Mouse (Mus musculus) cerebellum, postnatal 4 days (tissue): ENCODE data around the gene Gata2.

ENCODE experiments used
- DNase-seq, 2 experiments: peaks; one replicate each; pipeline ENCODE4 v3.0.0; 2022; ENCODE audit warnings: low spot score in 2 of 2, mixed read lengths in 1 of 2

Gata2 gene

DNA sequence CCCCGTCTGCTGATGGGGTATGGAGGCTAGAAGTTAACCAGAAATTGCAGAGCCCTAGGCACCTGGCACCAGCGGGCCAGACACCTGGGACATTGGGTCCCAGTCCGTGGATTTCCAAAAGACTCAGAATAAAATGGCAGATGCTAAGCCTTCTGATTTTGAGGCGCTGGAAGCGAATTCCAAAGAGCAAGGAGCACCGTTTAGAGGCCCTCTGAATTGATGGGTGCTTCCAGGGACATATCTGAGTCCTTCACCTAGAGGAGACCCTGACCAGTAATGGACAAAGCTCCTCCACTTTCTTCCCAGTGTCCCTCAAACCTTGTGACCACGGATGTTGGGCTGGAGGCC lies 1.3 kb downstream of the Gata2 start:
- no peak for DNase-seq

- no peak for DNase-seq
Measured at GRCm38 (mm10) chr6:88196054-88196732, 2.5 kb downstream of the Gata2 start.

DNA sequence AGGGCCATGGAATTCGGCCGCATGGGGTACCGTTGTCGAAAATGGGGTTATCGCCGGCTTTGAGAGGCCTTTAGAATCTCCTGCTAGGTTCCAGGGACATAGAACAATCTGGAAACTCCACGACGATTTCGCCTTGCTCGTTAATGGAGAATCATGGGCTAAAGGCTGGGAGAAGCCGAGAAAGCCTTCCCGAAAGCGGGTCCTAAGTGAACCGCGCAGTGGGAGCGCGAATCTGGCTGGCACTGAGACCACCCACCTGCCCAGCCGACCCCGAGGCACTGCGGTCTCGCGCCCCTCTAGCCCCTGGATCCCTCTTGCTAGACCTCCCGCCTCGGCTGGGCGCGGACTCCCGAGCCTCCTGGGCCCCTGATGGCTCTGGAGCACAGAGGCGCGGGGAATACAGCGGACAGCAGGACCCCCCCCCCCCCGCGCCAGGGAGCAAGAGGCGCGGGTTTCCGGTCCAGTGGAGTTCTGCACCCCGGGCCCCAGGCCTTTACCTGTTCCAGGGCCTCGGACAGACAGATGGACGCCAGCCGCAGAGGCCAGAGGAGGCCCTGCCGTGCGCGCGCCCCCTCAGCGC lies 3.1 kb downstream of the Gata2 start:
- no peak for DNase-seq

- no peak for DNase-seq
Measured at GRCm38 (mm10) chr6:88197313-88198069, 3.8 kb downstream of the Gata2 start.

DNA sequence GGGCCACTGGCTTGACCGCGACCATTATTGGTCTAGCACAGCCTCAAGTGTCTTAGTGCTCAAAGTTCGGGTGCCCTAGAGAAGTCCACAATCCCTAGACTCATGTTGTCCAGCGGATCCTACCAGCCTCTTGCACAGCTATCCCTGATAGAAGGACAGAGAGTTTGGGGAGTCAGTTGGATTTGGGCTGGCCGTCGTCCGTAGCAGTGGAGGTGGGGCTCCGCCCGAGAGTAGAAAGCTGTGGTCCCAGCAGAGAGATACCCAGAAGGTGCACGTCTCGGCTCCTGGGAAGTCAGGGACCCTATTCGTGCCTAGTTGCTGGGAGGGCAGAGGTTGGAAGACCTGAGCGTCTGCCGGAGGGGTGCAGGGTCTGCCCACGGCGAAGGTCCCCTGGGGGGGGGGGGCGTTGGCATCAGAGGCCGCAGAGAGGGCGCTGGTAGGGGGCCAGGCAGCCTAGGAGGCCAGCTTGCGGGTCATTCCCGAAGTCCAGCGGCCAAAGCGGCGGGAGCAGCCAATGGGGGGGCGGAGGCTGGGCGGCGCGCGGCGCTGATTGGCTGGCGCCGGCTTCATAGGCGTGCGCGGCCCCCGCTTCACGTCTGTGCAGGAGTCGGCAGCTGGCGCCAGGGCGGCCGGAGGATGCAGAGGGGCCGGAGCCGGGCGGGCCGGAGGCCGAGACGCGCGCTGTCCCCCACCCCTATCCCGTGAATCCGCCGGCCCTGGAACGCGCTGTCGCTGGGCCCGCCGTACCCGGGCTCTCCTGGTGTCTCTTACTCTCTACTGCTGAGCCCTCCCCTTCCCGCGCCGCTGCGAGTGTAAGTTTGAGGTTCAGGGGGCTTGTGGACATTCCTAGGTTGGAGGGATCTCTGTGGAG lies 4.6 kb downstream of the Gata2 start:
- DNase-seq, result peak in 1 of 2 experiments; percentile 31

DNA sequence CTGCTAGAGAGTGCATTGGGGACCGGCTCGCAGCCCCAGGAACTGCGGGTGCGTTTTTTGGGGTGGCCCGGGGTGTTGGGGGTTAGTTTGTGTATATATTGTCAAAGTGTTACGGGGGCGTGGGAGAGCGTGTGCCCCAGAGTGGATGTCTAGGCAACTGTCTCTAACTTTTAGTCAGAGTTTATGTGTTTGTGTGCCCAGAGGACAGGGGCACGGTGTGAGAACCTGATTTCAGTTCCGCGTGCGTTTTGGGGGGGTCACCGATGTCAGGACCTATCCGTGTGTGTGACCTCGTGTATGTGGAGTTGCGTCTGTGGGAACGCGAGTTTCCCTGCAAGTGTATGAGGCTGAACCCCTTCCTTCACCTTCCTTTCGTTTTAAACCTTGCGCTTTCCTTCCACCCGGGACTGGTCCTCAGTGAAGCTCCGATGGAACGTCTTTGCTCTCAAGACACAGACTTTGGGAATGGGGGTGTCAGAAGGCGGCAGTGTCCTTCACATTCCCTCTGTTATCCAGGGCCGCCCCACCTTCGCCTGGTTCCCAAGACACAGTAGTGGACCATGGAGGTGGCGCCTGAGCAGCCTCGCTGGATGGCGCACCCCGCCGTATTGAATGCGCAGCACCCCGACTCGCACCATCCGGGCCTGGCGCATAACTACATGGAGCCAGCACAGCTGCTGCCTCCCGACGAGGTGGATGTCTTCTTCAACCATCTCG lies 5.5 kb downstream of the Gata2 start:
- no peak for DNase-seq

DNA sequence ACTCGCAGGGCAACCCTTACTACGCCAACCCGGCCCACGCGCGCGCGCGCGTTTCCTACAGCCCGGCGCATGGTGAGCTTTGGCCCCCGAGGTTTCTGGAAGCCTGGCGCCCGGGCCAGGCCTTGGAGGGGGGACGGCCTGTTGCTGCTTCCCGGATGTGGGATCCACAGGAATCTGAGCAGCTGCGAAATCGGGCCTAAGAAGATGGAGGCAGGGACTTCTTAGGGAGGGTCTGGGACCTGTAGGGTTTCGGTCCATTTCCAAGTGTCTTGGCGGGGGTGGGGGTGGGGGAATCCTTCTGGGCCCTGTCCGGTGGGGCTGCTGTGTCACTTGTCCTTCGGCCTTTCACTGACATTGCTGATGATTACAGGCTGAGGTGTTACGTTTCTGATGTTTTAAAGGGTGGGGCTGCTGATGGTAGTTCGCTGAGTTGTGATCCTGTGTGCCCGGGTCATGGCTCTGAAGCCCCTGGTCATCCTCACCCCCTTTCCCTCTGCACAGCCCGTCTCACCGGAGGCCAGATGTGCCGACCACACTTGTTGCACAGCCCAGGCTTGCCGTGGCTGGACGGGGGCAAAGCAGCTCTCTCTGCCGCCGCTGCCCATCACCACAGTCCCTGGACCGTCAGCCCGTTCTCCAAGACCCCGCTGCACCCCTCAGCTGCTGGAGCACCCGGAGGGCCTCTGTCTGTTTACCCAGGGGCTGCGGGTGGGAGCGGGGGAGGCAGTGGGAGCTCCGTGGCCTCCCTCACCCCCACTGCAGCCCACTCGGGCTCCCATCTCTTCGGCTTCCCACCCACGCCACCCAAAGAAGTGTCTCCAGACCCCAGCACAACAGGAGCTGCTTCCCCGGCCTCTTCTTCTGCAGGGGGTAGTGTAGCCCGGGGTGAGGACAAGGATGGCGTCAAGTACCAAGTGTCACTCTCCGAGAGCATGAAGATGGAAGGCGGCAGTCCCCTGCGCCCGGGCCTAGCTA lies 6.3 kb downstream of the Gata2 start:
- no peak for DNase-seq

GRCm38 (mm10) chr6:88200693-88201609 lies 7.3 kb downstream of the Gata2 start:
- DNase-seq, result no peak

DNA sequence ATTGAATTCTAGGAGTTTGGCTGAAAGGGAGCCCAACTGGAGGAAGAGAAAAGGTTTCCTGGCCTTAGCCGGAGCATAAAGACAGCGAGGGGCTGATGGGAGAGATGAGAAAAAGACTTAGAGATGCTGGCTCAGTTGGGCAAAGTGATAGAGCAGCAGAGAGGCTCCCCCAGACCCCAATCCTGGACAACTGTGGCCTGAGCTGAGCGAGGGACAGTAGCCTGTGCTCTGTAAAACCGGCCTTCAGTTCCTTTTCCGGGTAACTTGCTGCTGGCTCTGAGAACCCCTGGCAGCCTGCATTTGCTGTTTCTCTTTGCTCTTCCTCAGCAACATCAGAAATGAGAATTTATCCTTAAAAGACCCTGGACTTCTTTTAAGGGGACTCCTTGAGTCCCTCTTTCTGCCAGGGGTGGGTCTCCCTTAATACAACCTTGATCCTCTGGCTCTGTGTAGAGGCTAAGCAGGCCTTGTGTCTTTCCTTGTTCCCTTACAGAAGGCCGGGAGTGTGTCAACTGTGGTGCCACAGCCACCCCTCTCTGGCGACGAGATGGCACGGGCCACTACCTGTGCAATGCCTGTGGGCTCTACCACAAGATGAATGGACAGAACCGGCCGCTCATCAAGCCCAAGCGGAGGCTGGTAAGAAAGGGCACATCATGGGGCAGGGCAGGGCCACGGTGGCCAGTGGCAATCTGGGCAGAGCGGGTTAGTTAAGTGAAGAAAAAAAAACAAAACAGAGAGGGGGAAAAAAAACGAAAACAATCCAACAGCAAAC lies 8.4 kb downstream of the Gata2 start:
- no peak for DNase-seq

DNA sequence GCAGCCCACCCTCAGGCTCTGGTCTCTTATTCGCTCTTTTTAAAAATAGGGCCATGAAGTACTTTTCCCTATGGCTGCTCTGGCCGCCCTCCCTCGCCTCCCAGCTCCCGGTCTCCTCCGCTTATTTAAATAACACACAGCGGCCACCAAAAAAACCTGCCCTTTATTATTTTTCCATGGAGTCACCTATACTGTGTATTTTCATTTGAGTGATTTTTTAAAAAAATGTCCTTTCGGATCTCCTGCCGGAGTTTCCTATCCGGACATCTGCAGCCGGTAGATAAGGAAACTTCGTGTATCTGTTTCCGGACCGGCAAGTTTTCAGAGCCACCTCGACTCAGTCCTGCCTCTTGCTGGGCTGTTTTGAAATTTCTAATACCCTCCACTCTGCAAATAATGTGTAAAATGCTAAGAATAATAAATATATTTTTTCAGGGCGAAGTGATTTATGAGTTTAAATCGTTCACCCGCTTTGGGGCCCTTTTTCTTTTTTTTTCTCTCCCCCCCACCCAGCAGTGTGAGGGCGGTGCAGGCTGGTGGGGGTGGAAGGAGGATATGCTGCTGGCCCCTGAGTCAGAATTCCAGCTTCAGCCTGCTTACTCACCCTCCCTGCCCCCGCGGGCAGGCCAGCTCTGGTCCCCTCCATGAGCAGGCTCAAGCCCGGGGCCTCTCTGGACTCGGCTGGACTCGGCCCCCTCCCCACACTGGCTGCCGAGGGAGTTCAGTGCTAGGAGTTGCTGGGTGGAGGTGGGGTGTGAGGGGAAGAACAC lies 9.4 kb downstream of the Gata2 start:
- DNase-seq, result no peak

GRCm38 (mm10) chr6:88203791-88204405 lies 10.2 kb downstream of the Gata2 start:
- no peak for DNase-seq

GRCm38 (mm10) chr6:88204531-88205385 lies 11.1 kb downstream of the Gata2 start:
- DNase-seq, result no peak

DNA sequence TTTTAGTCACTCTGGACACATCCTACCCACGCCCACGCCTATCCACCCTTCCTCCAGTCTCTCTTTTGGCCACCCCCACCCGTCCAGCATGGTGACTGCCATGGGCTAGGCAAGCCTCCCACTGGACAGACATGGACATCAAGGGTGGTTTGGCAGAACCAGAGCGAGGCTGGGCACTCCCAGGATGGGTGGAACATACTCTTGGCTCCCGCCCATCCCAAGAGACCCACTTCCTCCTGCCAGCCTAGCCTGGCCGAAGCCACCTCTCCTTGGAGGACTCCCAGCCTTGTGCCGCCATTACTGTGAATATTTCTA lies 11.7 kb downstream of the Gata2 start:
- no peak for DNase-seq

DNA sequence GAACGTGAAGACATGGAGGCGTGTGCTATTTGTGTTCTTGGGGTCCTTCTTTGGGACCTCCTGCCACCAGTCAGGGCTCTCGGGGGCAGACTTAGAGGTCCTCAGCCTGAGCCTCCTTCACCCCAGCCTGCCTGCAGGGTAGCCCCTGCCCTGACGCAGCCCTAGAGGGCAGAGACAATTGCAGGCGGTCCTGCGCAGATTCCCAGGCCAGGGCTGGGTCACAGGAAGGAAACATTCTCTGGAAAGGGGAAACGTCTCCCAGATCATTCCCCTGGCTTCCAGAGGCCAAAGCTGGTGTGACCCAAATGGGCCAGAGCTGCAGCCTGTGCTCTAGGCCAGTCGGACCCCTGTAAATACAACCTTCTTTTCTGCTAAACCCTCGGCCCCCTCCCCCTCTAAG lies 12.2 kb downstream of the Gata2 start:
- DNase-seq, result no peak

DNA sequence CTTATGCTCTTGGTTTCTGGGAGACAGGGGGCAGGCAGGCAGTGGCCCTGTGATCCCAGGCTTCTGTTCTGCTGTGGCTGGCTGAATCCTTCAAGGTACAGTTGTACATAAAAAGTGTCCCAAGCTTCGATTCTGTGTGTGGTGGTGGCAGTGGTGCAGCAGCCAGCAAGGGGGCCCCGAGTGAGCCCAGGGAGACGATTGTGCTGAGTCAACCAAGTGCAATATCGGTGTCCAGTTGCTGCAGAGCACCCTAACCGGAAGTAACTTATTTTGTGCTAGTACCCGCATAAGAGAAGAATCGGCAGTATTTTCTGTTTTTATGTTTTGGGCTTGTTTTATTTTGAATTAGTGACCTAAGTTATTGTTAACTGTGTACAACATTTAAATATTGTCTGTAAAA lies 12.9 kb downstream of the Gata2 start:
- DNase-seq, result no peak

- DNase-seq, result no peak
Measured at GRCm38 (mm10) chr6:88207403-88208033, 13.8 kb downstream of the Gata2 start.
